Mouse (Mus musculus): Measurements from ENCODE around the gene Fam24a. TPM values are rescaled to one million over a fixed set of nuclear protein-coding genes. Genes with fewer than 3 reads are reported as not detected.

The Fam24a gene
- total and polyA plus RNA-seq, 3 experiments = not detected

DNA sequence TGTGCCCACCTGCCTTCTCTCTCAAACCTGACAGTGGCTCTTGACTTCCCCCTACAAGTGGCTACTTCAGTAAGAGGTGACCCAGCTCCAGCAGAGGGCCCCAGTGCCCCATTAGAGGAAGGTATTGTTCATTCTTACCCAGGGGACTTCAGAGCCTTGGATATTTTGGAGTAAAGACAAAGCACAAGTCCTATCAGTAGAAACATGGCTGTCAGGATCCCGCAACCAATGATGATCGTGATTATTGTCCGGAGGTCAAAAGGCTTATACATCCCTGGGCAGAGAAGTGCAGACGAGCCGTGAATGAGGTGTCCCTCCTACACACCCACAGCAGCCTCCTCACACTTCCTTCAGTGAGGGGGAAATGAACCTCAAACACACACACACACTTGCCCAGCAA is 6.6 kb upstream of the Fam24a start:
- Histone ChIP-seq H3K79me2 (ENCODE audit: control insufficient read depth, insufficient read depth, low read length, poor library complexity) (no peaks in the 10 kb centered on the region), H3K36me3 (ENCODE audit: control insufficient read depth in 1 of 2, insufficient read depth in 2 of 2, low read length in 2 of 2) (no peaks in the 10 kb centered on the region), H3K27ac (ENCODE audit: control insufficient read depth, low read depth, low read length) (no peak overlapping the region), H3K4me3 (ENCODE audit: control insufficient read depth in 1 of 2, insufficient read depth in 1 of 2, low read depth in 2 of 2, low read length in 2 of 2) (no peak overlapping the region), H3K9me3 (replicated peaks; ENCODE audit: insufficient read depth, low read length) (no peaks in the 10 kb centered on the region), H3K27me3 (ENCODE audit: control insufficient read depth in 1 of 2, insufficient read depth in 2 of 2, low read length in 2 of 2) (no peaks in the 10 kb centered on the region), H3K4me1 (ENCODE audit: control insufficient read depth in 1 of 2, insufficient read depth in 2 of 2, low read length in 2 of 2) (no peaks in the 10 kb centered on the region), H3K9ac (ENCODE audit: control insufficient read depth, low read depth, low read length, poor library complexity, severe bottlenecking) (no peak overlapping the region)
- TF ChIP-seq CTCF (IDR thresholded peaks at IDR 0.05 in 2 of 3, conservative IDR thresholded peaks at IDR 0.05 in 1 of 3; ENCODE audit: control insufficient read depth in 1 of 3, insufficient read depth in 1 of 3, low read depth in 2 of 3, low read length in 3 of 3, poor library complexity in 1 of 3, severe bottlenecking in 1 of 3) (peak in 2 of 3 experiments; percentile 18 to 27; a peak in 1 of 6 replicates), SMC3 (IDR thresholded peaks at IDR 0.05; ENCODE audit: low read depth, low read length) (peak; percentile 20), RAD21 (IDR thresholded peaks at IDR 0.05; ENCODE audit: low read depth, low read length) (peak; percentile 23), MEF2A (IDR thresholded peaks at IDR 0.05; ENCODE audit: extremely low read depth, insufficient replicate concordance, low read depth, low read length, poor library complexity, severe bottlenecking) (no peak), ZMIZ1 (IDR thresholded peaks at IDR 0.05; ENCODE audit: low read depth, low read length) (no peak)
- no peak for DNase-seq (ENCODE audit: low read depth, low spot score)

DNA sequence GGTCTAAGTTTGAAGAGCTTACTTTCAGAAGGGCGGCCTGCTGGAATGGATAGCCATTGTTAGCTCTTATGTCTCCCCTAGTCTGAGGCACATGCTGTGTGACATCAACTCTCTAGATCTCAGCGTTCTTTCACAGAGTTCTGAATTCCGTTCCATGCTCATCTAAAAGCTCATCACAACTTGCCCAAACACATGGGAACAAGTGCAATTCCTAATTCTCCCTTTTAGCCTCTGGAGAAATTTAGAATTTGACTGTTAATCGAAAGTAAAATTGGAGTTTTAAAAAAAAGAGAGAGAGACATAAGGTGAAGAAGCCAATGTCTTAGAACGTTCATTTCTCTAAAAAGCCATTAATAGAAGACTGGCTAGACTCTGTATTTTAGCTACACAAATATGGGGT is 4.2 kb upstream of the Fam24a start, which contains the start of gene Fam24b:
Fam24b (minus strand) TSS at position 101 of the 400 bp plus-strand sequence.
- Histone ChIP-seq H3K9me3 (replicated peaks; ENCODE audit: insufficient read depth, low read length) (no peaks in the 10 kb centered on the region), H3K9ac (ENCODE audit: control insufficient read depth, low read depth, low read length, poor library complexity, severe bottlenecking) (no peak within 1 kb of the TSS), H3K36me3 (ENCODE audit: control insufficient read depth in 1 of 2, insufficient read depth in 2 of 2, low read length in 2 of 2) (no peaks in the 10 kb centered on the region), H3K27me3 (ENCODE audit: control insufficient read depth in 1 of 2, insufficient read depth in 2 of 2, low read length in 2 of 2) (no peaks in the 10 kb centered on the region), H3K79me2 (ENCODE audit: control insufficient read depth, insufficient read depth, low read length, poor library complexity) (no peaks in the 10 kb centered on the region), H3K27ac (ENCODE audit: control insufficient read depth, low read depth, low read length) (no peak within 1 kb of the TSS), H3K4me1 (ENCODE audit: control insufficient read depth in 1 of 2, insufficient read depth in 2 of 2, low read length in 2 of 2) (no peaks in the 10 kb centered on the region), H3K4me3 (ENCODE audit: control insufficient read depth in 1 of 2, insufficient read depth in 1 of 2, low read depth in 2 of 2, low read length in 2 of 2) (no peak within 1 kb of the TSS)
- TF ChIP-seq UBTF (IDR thresholded peaks at IDR 0.05; ENCODE audit: borderline replicate concordance, insufficient read depth, low read depth, low read length) (no peak), NELFE (IDR thresholded peaks at IDR 0.05; ENCODE audit: low read depth, low read length) (no peak), HCFC1 (IDR thresholded peaks at IDR 0.05; ENCODE audit: low read depth, low read length) (no peak), E2F4 (IDR thresholded peaks at IDR 0.05; ENCODE audit: borderline replicate concordance, low read depth, low read length) (no peak), ZC3H11A (IDR thresholded peaks at IDR 0.05; ENCODE audit: low read depth, low read length) (no peak), MAX (IDR thresholded peaks at IDR 0.05; ENCODE audit: low read length) (no peak), USF2 (IDR thresholded peaks at IDR 0.05; ENCODE audit: borderline replicate concordance in 1 of 2, insufficient read depth in 1 of 2, low read depth in 1 of 2, low read length in 2 of 2) (no peak), RCOR1 (IDR thresholded peaks at IDR 0.05; ENCODE audit: low read depth, low read length) (no peak), MYC (IDR thresholded peaks at IDR 0.05; ENCODE audit: low read depth, low read length) (no peak), TAL1 (IDR thresholded peaks at IDR 0.05; ENCODE audit: low read length) (no peak), POLR2A (IDR thresholded peaks at IDR 0.05; ENCODE audit: control insufficient read depth in 1 of 2, insufficient read depth in 1 of 2, low read depth in 1 of 2, low read length in 2 of 2, poor library complexity in 1 of 2) (no peak), ZNF384 (IDR thresholded peaks at IDR 0.05; ENCODE audit: low read depth, low read length) (no peak), TBP (IDR thresholded peaks at IDR 0.05; ENCODE audit: low read depth, low read length) (no peak), MAFK (IDR thresholded peaks at IDR 0.05; ENCODE audit: borderline replicate concordance, low read depth, low read length) (no peak), MEF2A (IDR thresholded peaks at IDR 0.05; ENCODE audit: extremely low read depth, insufficient replicate concordance, low read depth, low read length, poor library complexity, severe bottlenecking) (no peak), GATA1 (IDR thresholded peaks at IDR 0.05; ENCODE audit: low read depth, low read length) (no peak), POLR2AphosphoS5 (IDR thresholded peaks at IDR 0.05; ENCODE audit: borderline replicate concordance, low read depth, low read length) (no peak), SIN3A (IDR thresholded peaks at IDR 0.05; ENCODE audit: low read length) (no peak)
- DNase-seq (ENCODE audit: low read depth, low spot score) = no peak

Measured in MEL (cell line).